Mouse (Mus musculus) CH12.LX (cell line): ENCODE measurements around the gene Sec63. TPM values are rescaled to one million over a fixed set of nuclear protein-coding genes. Genes with fewer than 3 reads are reported as not detected.
A peak's percentile ranks its signal among the peaks of the same experiment; 100 is the strongest.

Experiments
- DNase-seq: peaks from one replicate; pipeline ENCODE4 v3.0.0-alpha.2; 2013; ENCODE audit errors: extremely low read depth
- H3K27ac ChIP-seq: 2 replicates; pipeline ENCODE4 v1.5.1; 2012; ENCODE audit warnings: low read depth, mild to moderate bottlenecking, control low read depth, moderate library complexity; ENCODE audit not compliant: insufficient read depth
- H3K27me3 ChIP-seq: replicated peaks from 2 replicates; pipeline ENCODE3; 2012; ENCODE audit warnings: inconsistent platforms
- H3K36me3 ChIP-seq, 2 experiments: replicated peaks in 1 of 2; 2 replicates each; pipeline versions ENCODE3 to v1.6.1; 2012; ENCODE audit warnings: inconsistent platforms in 1 of 2, low read length in 1 of 2, mild to moderate bottlenecking in 1 of 2, mixed read lengths in 1 of 2, moderate library complexity in 1 of 2; ENCODE audit not compliant: control insufficient read depth in 1 of 2, insufficient read depth in 1 of 2
- H3K4me1 ChIP-seq, 2 experiments: 2 replicates each; pipeline ENCODE4 v1.6.1; 2012; ENCODE audit warnings: inconsistent platforms in 1 of 2, moderate library complexity in 1 of 2; ENCODE audit not compliant: insufficient read depth in 2 of 2, control insufficient read depth in 1 of 2
- H3K4me2 ChIP-seq: 2 replicates; pipeline ENCODE4 v1.6.1; 2012; ENCODE audit warnings: low read depth, mild to moderate bottlenecking, control low read depth; ENCODE audit not compliant: poor library complexity, insufficient read depth, severe bottlenecking
- H3K4me3 ChIP-seq, 3 experiments: fragments of 150-350 bp in 1 of 3; sonication (generic) in 1 of 3; replicated peaks in 1 of 3; 2 replicates each; pipeline versions ENCODE3 to v1.5.1; 2011 to 2012; ENCODE audit warnings: low read depth in 2 of 3, low read length in 2 of 3, mild to moderate bottlenecking in 2 of 3, moderate library complexity in 2 of 3, control low read depth in 1 of 3, improper control_type of control experiment in 1 of 3, inconsistent platforms in 1 of 3, mixed read lengths in 1 of 3; ENCODE audit not compliant: poor library complexity in 1 of 3
- H3K79me2 ChIP-seq: replicated peaks from 2 replicates; pipeline ENCODE4 v1.6.1; 2012; ENCODE audit warnings: mild to moderate bottlenecking, moderate library complexity; ENCODE audit not compliant: control insufficient read depth, poor library complexity, insufficient read depth, severe bottlenecking; ENCODE audit errors: extremely low read depth
- H3K9ac ChIP-seq: 2 replicates; pipeline ENCODE4 v1.6.1; 2012; ENCODE audit warnings: low read depth, mild to moderate bottlenecking, control low read depth, moderate library complexity; ENCODE audit not compliant: insufficient read depth
- H3K9me3 ChIP-seq: replicated peaks from 2 replicates; pipeline ENCODE3; 2012; ENCODE audit warnings: low read length, inconsistent platforms, mixed read lengths
- BHLHE40 ChIP-seq: IDR thresholded peaks from 2 replicates; pipeline ENCODE4 v1.6.1; 2011; ENCODE audit warnings: mild to moderate bottlenecking, low read depth, low read length, improper control_type of control experiment
- CHD2 ChIP-seq: IDR thresholded peaks from 2 replicates; pipeline ENCODE4 v1.6.1; 2011; ENCODE audit warnings: low read length, improper control_type of control experiment
- CTCF ChIP-seq, 2 experiments: IDR thresholded peaks in 1 of 2; conservative IDR thresholded peaks in 1 of 2; 2 replicates each; pipeline ENCODE4 v1.5.1; 2011 to 2012; ENCODE audit warnings: low read depth in 2 of 2, low read length in 2 of 2, improper control_type of control experiment in 1 of 2, inconsistent platforms in 1 of 2, mild to moderate bottlenecking in 1 of 2, moderate library complexity in 1 of 2
- E2F4 ChIP-seq: IDR thresholded peaks from 2 replicates; pipeline ENCODE4 v1.6.1; 2011; ENCODE audit warnings: low read depth, low read length, improper control_type of control experiment; ENCODE audit not compliant: insufficient replicate concordance
- ELF1 ChIP-seq: IDR thresholded peaks from 2 replicates; pipeline ENCODE4 v1.6.1; 2014; ENCODE audit warnings: low read depth, mild to moderate bottlenecking, inconsistent platforms, low read length, improper control_type of control experiment
- ETS1 ChIP-seq: conservative IDR thresholded peaks from 2 replicates; pipeline ENCODE4 v1.6.1; 2012; ENCODE audit warnings: low read depth, mild to moderate bottlenecking, inconsistent platforms, low read length, improper control_type of control experiment, moderate library complexity
- GABPA ChIP-seq: IDR thresholded peaks from 2 replicates; pipeline ENCODE4 v1.6.1; 2012; ENCODE audit warnings: low read depth, low read length, improper control_type of control experiment, inconsistent platforms; ENCODE audit not compliant: insufficient replicate concordance
- HCFC1 ChIP-seq: IDR thresholded peaks from 2 replicates; pipeline ENCODE4 v1.6.1; 2012; ENCODE audit warnings: low read depth, mild to moderate bottlenecking, inconsistent platforms, low read length, improper control_type of control experiment
- JUN ChIP-seq: IDR thresholded peaks from 2 replicates; pipeline ENCODE4 v1.6.1; 2011; ENCODE audit warnings: low read depth, mild to moderate bottlenecking, low read length, improper control_type of control experiment, moderate library complexity; ENCODE audit not compliant: insufficient read depth
- KAT2A ChIP-seq: IDR thresholded peaks from 2 replicates; pipeline ENCODE4 v1.6.1; 2012; ENCODE audit warnings: low read length, improper control_type of control experiment, inconsistent platforms; ENCODE audit not compliant: insufficient replicate concordance
- MAX ChIP-seq: IDR thresholded peaks from 2 replicates; pipeline ENCODE4 v1.6.1; 2011; ENCODE audit warnings: low read length, improper control_type of control experiment
- MEF2A ChIP-seq: IDR thresholded peaks from 2 replicates; pipeline ENCODE4 v1.6.1; 2014; ENCODE audit warnings: low read depth, mild to moderate bottlenecking, inconsistent platforms, low read length, improper control_type of control experiment, borderline replicate concordance
- MXI1 ChIP-seq: IDR thresholded peaks from 2 replicates; pipeline ENCODE4 v1.6.1; 2011; ENCODE audit warnings: mild to moderate bottlenecking, low read depth, low read length, improper control_type of control experiment
- NELFE ChIP-seq: IDR thresholded peaks from 2 replicates; pipeline ENCODE4 v1.6.1; 2011; ENCODE audit warnings: low read depth, low read length, improper control_type of control experiment
- POLR2A ChIP-seq: IDR thresholded peaks from 2 replicates; pipeline ENCODE4 v1.6.1; 2011; ENCODE audit warnings: low read depth, mild to moderate bottlenecking, improper control_type of control experiment, low read length
- RCOR1 ChIP-seq: conservative IDR thresholded peaks from 2 replicates; pipeline ENCODE4 v1.6.1; 2012; ENCODE audit warnings: low read depth, mild to moderate bottlenecking, inconsistent platforms, low read length, improper control_type of control experiment
- SIN3A ChIP-seq: IDR thresholded peaks from 2 replicates; pipeline ENCODE4 v1.6.1; 2012; ENCODE audit warnings: low read length, improper control_type of control experiment, inconsistent platforms
- SMC3 ChIP-seq: IDR thresholded peaks from 2 replicates; pipeline ENCODE4 v1.6.1; 2011; ENCODE audit warnings: low read depth, low read length, improper control_type of control experiment
- TBP ChIP-seq: conservative IDR thresholded peaks from 2 replicates; pipeline ENCODE4 v1.6.1; 2011; ENCODE audit warnings: low read depth, low read length, improper control_type of control experiment
- TCF12 ChIP-seq: IDR thresholded peaks from 2 replicates; pipeline ENCODE4 v1.6.1; 2014; ENCODE audit warnings: low read depth, mild to moderate bottlenecking, inconsistent platforms, low read length, improper control_type of control experiment
- UBTF ChIP-seq: IDR thresholded peaks from 2 replicates; pipeline ENCODE4 v1.6.1; 2012; ENCODE audit warnings: low read depth, mild to moderate bottlenecking, inconsistent platforms, low read length, improper control_type of control experiment, moderate library complexity
- USF1 ChIP-seq: IDR thresholded peaks from 2 replicates; pipeline ENCODE4 v1.6.1; 2014; ENCODE audit warnings: low read depth, mild to moderate bottlenecking, inconsistent platforms, low read length, improper control_type of control experiment
- USF2 ChIP-seq: conservative IDR thresholded peaks from 2 replicates; pipeline ENCODE4 v1.6.1; 2011; ENCODE audit warnings: low read depth, low read length, improper control_type of control experiment
- ZKSCAN1 ChIP-seq: IDR thresholded peaks from 2 replicates; pipeline ENCODE4 v1.6.1; 2012; ENCODE audit warnings: low read depth, inconsistent platforms, low read length, improper control_type of control experiment, borderline replicate concordance
- dilution Hi-C: fragments of 300-500 bp; cut with MboI; formaldehyde crosslinking; loops from 2 replicates; pipeline ENCODE4 v1.14.3; 2020; ENCODE audit warnings: low sequenced_read_pairs; ENCODE audit not compliant: extremely low pct_unique_long_range_greater_than_20kb, extremely low pct_ligation_motif_present
- in situ Hi-C: fragments of 300-500 bp; cut with MboI; formaldehyde crosslinking; loops from 3 replicates; pipeline ENCODE4 v1.14.3; 2019; ENCODE audit warnings: low sequenced_read_pairs, low pct_ligation_motif_present, low pct_unique_long_range_greater_than_20kb, mixed read lengths
- polyA plus RNA-seq: library from polyadenylated mRNA; unstranded; fragments of >175 nt; gene quantifications from 2 replicates; pipeline ENCODE4 v1.2.1, GENCODE M21; 2012; ENCODE audit warnings: low read depth; ENCODE audit not compliant: insufficient read length
- total RNA-seq, 2 experiments: library from RNA; depleted of rRNA; stranded (reverse); fragments of 300-350 nt in 1 of 2; fragments of >200 nt in 1 of 2; gene quantifications; 2 replicates each; pipeline ENCODE4 v1.2.3; 2012 to 2014

The Sec63 gene
- total and polyA plus RNA-seq, 3 experiments: 20.5 to 74.9 (median 26.2) TPM

GRCm38 (mm10) chr10:42857021-42857420 lies 95.7 kb downstream of the Sec63 start:
- no peaks in the 10 kb centered on the region for H3K79me2 ChIP-seq

GRCm38 (mm10) chr10:42859781-42860158 lies 98.5 kb downstream of the Sec63 start:
- no peak for TF ChIP-seq RCOR1
- no peak for TF ChIP-seq BHLHE40
- Histone ChIP-seq H3K4me2 (no peak overlapping the region), H3K9me3 (peaks cover 10% of the 10 kb centered on the region), H3K79me2 (no peaks in the 10 kb centered on the region), H3K36me3 (no peaks in the 10 kb centered on the region), H3K27ac (no peak overlapping the region), H3K27me3 (no peaks in the 10 kb centered on the region), H3K4me3 (no peak overlapping the region), H3K4me1 (peaks cover 13 to 40% of the 10 kb centered on the region in 2 experiments), H3K9ac (no peak overlapping the region)
- dilution Hi-C loops (no loop called here), in situ Hi-C loops (loop anchor here (5.0 kb wide), 1 partner anchor 78 kb away; no protein-coding TSS in a partner anchor)
- no peak for DNase-seq

More at GRCm38 (mm10) chr10:42857021-42857420, 95.7 kb downstream of the Sec63 start:
- peaks cover 18% of the 10 kb centered on the region for H3K9me3 ChIP-seq
- no peak overlapping the region for H3K9ac ChIP-seq
- no peaks in the 10 kb centered on the region for H3K36me3 ChIP-seq
- H3K4me2 ChIP-seq: no peak overlapping the region
- dilution Hi-C loops (no loop called here), in situ Hi-C loops (no loop called here)
- no peak overlapping the region for H3K27ac ChIP-seq
- TF ChIP-seq UBTF (no peak), TBP (no peak), JUN (no peak), CTCF (conservative IDR thresholded peaks at IDR 0.05 in 1 of 2, IDR thresholded peaks at IDR 0.05 in 1 of 2; ENCODE audit: low read depth in 2 of 2, low read length in 2 of 2) (no peak), NELFE (no peak)
- DNase-seq: no peak
- H3K4me1 ChIP-seq: peaks cover 7 to 32% of the 10 kb centered on the region in 2 experiments
- H3K4me3 ChIP-seq: no peak overlapping the region
- H3K27me3 ChIP-seq: no peaks in the 10 kb centered on the region

- Histone ChIP-seq H3K9ac (no peak within 1 kb of the TSS), H3K4me2 (peak within 1 kb of the TSS; percentile 67), H3K36me3 (no peaks in the 10 kb centered on the region), H3K4me3 (peak within 1 kb of the TSS; percentile 49 to 62 (median 54)), H3K27ac (peak within 1 kb of the TSS; percentile 21), H3K79me2 (no peaks in the 10 kb centered on the region), H3K9me3 (peaks cover 10% of the 10 kb centered on the region), H3K27me3 (no peaks in the 10 kb centered on the region), H3K4me1 (peaks cover 13 to 40% of the 10 kb centered on the region in 2 experiments)
- dilution Hi-C loops: no loop called here
- DNase-seq: peak; percentile 92
- in situ Hi-C loops: loop anchor here (5.0 kb wide), 1 partner anchor 77 kb away; no protein-coding TSS in a partner anchor
- TF ChIP-seq USF1 (no peak), GABPA (no peak), SMC3 (no peak), POLR2A (peak; percentile 48; the same call in 1 of the 2 replicates), ELF1 (0 out of 2 replicates have a peak, but pooled peaks have one; percentile 34), ETS1 (0 out of 2 replicates have a peak, but pooled peaks have one; percentile 34), MEF2A (no peak), MXI1 (no peak), CHD2 (no peak), BHLHE40 (peak; percentile 79), TCF12 (no peak), MAX (no peak), JUN (no peak), RCOR1 (no peak), SIN3A (no peak), NELFE (no peak), ZKSCAN1 (no peak), USF2 (no peak), HCFC1 (no peak), KAT2A (no peak), E2F4 (no peak)
Measured at GRCm38 (mm10) chr10:42860159-42860911, 99.0 kb downstream of the Sec63 start, which contains the start of gene Scml4. Gene Scml4, plus strand, starts transcription at chr10:42860370.
